Mouse (Mus musculus) adipose tissue, adult 10 weeks (tissue): ENCODE data around the gene Bcar3. TPM values are rescaled to one million over a fixed set of nuclear protein-coding genes. Genes with fewer than 3 reads are reported as not detected.

Source experiments
- polyA plus RNA-seq: library from polyadenylated mRNA; stranded (reverse); fragments of 350-450 nt; fragmentation: Illumina TruSeq; extraction: RNeasy Lipid Tissue Mini Kit (QIAGEN cat#74804); gene quantifications from one replicate; pipeline ENCODE4 v1.2.3, GENCODE M21; 2014; ENCODE audit warnings: low read depth, low replicate concordance

The Bcar3 gene
- 29.4 TPM for polyA plus RNA-seq

DNA sequence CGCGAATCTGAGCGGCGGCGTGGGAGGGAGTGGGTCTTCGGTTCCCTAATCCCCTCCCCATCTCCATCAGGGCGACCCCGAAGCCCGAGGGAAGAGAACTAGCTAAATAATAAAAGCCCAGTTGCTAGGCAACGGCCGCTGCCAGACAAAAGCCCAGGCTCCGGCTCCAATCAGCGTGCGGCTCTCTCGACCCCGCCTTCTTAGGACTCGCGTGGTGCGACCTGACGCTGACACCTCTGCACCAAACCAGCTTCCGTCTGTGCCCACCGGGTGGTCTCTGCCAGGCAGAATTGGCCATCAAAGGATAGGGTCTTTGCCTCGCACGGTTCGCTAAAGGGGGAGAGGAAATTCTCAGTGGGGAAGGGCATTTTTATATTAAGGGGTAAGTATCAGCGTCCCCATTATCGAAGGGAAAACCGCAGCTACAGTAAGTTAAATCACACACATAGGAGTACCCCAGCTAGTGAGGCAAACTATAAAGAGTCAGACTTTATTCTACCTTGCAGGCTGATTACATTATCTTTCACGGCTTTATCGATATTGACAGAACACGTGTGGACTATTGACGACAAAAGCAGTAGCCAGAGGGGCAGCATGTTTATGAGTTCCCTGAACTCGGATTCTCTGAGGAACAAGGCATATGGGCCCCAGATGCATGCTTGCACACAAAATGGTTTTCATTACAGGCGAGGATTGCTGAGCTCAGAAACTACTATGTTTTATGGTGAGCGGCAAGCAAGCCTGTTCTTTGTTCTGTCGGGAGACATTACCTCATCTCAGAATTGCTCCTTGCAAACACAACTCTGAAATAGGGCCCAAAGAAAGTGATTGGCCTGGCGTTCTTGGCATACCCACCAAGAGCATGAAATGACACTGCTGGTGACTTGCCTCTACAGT is at the start of gene Bcar3:
Bcar3 (plus strand) TSS at position 183 of the 897 bp plus-strand sequence.

DNA sequence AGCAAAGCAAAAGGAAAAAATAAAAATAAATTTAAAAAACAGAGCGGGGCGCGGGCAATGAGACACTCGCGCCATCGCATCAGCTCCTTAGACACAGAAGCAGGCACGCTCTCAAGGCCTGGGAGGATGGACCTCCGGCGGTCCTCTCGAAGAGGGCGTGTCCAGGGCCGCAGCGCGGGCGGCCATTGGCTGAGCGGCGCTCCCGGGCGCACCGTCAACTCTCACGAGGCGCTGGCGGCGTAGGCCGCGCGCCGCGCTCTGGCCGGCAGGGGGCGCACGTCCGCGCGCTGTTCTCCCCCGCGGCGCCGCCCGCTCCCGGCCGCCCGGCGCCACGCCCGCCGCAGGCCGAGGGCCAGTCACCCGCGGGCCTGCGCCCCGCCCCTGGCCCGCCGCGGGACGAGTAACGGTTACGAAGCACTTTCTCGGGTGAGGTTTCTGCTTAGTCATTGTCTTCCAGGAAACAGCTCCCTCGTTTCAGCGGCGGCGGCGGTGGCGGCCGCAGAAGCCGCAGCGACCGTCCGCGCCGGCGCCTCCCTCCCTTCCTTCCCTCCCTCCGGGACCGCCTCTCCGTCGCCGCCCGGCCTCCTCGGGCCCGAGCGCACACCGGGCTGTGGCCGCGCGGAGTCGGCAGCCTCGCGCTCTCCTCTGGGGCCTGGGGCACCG is 48.6 kb upstream of the Bcar3 start, which contains the start of gene Gclm:
Gclm (plus strand) TSS at position 343 of the 663 bp plus-strand sequence.

DNA sequence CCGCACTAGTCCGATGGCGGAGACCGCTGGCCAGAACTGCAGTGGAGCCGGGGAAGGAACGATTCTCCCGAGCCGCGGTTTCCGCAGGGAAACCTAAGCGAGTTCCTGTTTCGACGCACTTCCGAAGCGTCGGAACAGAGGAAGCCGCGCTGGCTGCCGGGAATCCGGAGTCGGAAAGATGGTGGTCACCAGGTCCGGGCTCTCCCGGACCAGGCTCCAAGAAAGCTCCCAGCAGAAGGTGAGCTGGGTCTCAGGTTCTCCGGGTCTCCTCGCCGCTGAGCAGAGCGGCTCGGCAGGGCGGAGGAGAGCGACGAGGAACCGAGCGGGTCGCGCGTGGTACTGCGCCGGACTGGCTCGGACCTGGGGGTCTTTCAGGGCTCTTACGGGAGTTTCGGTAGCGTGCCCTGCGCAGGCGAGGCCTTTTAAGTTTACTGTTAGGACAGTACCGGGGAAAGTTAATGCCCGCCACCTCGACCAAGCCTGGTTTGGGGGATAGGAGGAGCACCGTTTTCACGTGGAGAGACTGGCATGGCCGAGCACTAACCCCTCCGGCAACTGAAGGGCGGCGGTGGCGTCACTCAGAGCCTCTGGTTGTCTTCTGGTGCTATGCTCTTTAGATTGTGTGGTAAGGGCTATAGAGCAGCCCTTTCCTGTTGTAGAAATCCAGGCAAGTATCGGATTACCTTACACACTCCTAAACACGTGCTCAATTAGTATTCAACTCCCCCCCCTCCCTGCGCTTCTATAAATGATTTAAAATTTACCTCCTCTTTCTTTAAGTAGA is 19.5 kb upstream of the Bcar3 start, which contains the start of gene Dnttip2:
Dnttip2 (plus strand) TSS at position 148 of the 784 bp plus-strand sequence.

Other genes starting within 250 kb of the Bcar3 start
- 2.1 TPM for gene Abca4, start 249.7 kb upstream of the Bcar3 start, polyA plus RNA-seq
- 122 TPM for gene Gclm, start 48.6 kb upstream of the Bcar3 start, polyA plus RNA-seq
- 25.2 TPM for gene Dnttip2, start 19.7 kb upstream of the Bcar3 start, polyA plus RNA-seq